Mouse (Mus musculus): Measurements from ENCODE around the gene Ssr1. TPM values are rescaled to one million over a fixed set of nuclear protein-coding genes. Genes with fewer than 3 reads are reported as not detected.

Gene Ssr1
- polyA plus RNA-seq, 1 experiment, result 10.5 TPM

DNA sequence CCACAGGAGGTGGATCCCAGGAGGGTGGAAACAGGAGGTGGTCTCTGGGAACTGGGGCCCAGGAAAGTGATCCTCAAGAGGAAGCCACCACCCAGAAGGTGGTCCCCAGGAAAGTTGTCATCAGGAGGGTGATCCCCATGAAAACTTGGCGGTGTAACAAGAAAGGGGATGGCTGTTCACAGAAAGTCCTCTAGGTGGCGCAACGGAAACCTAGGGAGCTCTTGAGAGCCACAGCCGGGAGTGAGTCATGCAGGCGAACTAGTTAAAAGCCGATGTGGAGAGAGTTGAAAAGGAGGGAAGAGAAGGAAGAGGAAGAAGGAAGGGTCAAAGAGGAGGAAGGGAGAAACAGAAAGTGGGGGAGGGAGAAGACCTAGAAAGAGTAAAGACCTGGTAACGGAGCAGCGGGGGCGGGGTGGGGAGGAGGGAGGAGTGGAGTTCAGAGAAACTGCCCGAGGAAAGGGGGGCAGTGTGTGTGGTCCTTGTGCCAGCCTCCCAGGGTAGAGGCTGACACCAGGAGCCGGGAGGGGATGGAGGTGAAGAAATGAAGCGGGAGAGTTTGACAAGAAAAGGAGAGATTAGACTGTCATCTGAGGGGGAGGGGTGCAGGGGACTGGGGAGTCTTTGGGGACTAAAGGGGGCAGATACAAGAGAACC, 30.5 kb downstream of the Ssr1 start:
- no peak overlapping the region for H3K27ac ChIP-seq (ENCODE audit: insufficient read depth, low read depth, low read length)
- no peaks in the 10 kb centered on the region for H3K36me3 ChIP-seq (ENCODE audit: control insufficient read depth, insufficient read depth, low read length)
- WGBS, result 3% methylated on average over 12 of the region's 12 CpGs
- H3K27me3 ChIP-seq (replicated peaks; ENCODE audit: control insufficient read depth, insufficient read depth, low read length), result no peaks in the 10 kb centered on the region
- peak; percentile 78 for DNase-seq
- no peaks in the 10 kb centered on the region for H3K4me1 ChIP-seq (ENCODE audit: control insufficient read depth, insufficient read depth, low read length)
- peak overlapping the region; percentile 37 for H3K4me3 ChIP-seq (ENCODE audit: insufficient read depth, low read depth, low read length)
- TF ChIP-seq CTCF (conservative IDR thresholded peaks at IDR 0.05; ENCODE audit: insufficient read depth, insufficient read length, low read depth, low read length) (peak; percentile 77), POLR2A (IDR thresholded peaks at IDR 0.05; ENCODE audit: low read depth, low read length) (no peak)

DNA sequence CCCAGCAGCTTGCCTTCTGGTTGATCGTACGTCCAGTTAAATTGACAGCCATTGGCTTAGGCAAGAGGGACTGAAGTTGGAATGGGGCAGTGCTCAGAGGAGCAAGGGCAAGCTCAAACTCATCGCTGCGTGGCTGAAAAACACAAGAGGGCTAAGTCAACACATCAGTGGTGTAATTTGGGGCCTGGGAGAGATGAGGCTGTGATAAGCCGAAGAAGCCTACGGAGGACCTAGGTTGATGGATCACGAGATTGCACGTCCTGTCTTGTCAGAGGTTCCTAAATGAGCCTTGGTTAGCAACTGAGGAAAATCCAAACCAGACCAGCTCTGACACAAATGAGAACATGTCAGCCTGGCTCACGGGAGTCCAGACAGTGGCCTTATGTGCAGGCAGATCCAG, 31.5 kb downstream of the Ssr1 start:
- Histone ChIP-seq H3K36me3 (ENCODE audit: control insufficient read depth, insufficient read depth, low read length) (no peaks in the 10 kb centered on the region), H3K4me1 (ENCODE audit: control insufficient read depth, insufficient read depth, low read length) (no peaks in the 10 kb centered on the region), H3K27ac (ENCODE audit: insufficient read depth, low read depth, low read length) (no peak overlapping the region), H3K4me3 (ENCODE audit: insufficient read depth, low read depth, low read length) (no peak overlapping the region), H3K27me3 (replicated peaks; ENCODE audit: control insufficient read depth, insufficient read depth, low read length) (no peaks in the 10 kb centered on the region)
- DNase-seq, result no peak
- WGBS, result 91% methylated on average over 9 of the region's 9 CpGs
- no peak for TF ChIP-seq POLR2A (IDR thresholded peaks at IDR 0.05; ENCODE audit: low read depth, low read length)
- TF ChIP-seq CTCF (conservative IDR thresholded peaks at IDR 0.05; ENCODE audit: insufficient read depth, insufficient read length, low read depth, low read length), result no peak

GRCm38 (mm10) chr13:37959936-37960335, 34.1 kb downstream of the Ssr1 start:
- Histone ChIP-seq H3K27ac (ENCODE audit: insufficient read depth, low read depth, low read length) (no peak overlapping the region), H3K4me3 (ENCODE audit: insufficient read depth, low read depth, low read length) (no peak overlapping the region), H3K27me3 (replicated peaks; ENCODE audit: control insufficient read depth, insufficient read depth, low read length) (no peaks in the 10 kb centered on the region), H3K4me1 (ENCODE audit: control insufficient read depth, insufficient read depth, low read length) (no peaks in the 10 kb centered on the region), H3K36me3 (ENCODE audit: control insufficient read depth, insufficient read depth, low read length) (no peaks in the 10 kb centered on the region)
- no peak for TF ChIP-seq POLR2A (IDR thresholded peaks at IDR 0.05; ENCODE audit: low read depth, low read length)
- TF ChIP-seq CTCF (conservative IDR thresholded peaks at IDR 0.05; ENCODE audit: insufficient read depth, insufficient read length, low read depth, low read length), result no peak
- no peak for DNase-seq
- 69% methylated on average over 7 of the region's 7 CpGs for WGBS

GRCm38 (mm10) chr13:37959239-37959907, 34.6 kb downstream of the Ssr1 start:
- TF ChIP-seq CTCF (conservative IDR thresholded peaks at IDR 0.05; ENCODE audit: insufficient read depth, insufficient read length, low read depth, low read length) (no peak), POLR2A (IDR thresholded peaks at IDR 0.05; ENCODE audit: low read depth, low read length) (no peak)
- no peaks in the 10 kb centered on the region for H3K4me1 ChIP-seq (ENCODE audit: control insufficient read depth, insufficient read depth, low read length)
- no peak overlapping the region for H3K4me3 ChIP-seq (ENCODE audit: insufficient read depth, low read depth, low read length)
- H3K36me3 ChIP-seq (ENCODE audit: control insufficient read depth, insufficient read depth, low read length), result no peaks in the 10 kb centered on the region
- H3K27me3 ChIP-seq (replicated peaks; ENCODE audit: control insufficient read depth, insufficient read depth, low read length), result no peaks in the 10 kb centered on the region
- DNase-seq, result peak; percentile 52
- WGBS, result 69% methylated on average over 15 of the region's 15 CpGs
- no peak overlapping the region for H3K27ac ChIP-seq (ENCODE audit: insufficient read depth, low read depth, low read length)

GRCm38 (mm10) chr13:37958498-37959238, 35.3 kb downstream of the Ssr1 start:
- TF ChIP-seq CTCF (conservative IDR thresholded peaks at IDR 0.05; ENCODE audit: insufficient read depth, insufficient read length, low read depth, low read length) (no peak), POLR2A (IDR thresholded peaks at IDR 0.05; ENCODE audit: low read depth, low read length) (no peak)
- H3K27ac ChIP-seq (ENCODE audit: insufficient read depth, low read depth, low read length), result no peak overlapping the region
- no peak for DNase-seq

DNA sequence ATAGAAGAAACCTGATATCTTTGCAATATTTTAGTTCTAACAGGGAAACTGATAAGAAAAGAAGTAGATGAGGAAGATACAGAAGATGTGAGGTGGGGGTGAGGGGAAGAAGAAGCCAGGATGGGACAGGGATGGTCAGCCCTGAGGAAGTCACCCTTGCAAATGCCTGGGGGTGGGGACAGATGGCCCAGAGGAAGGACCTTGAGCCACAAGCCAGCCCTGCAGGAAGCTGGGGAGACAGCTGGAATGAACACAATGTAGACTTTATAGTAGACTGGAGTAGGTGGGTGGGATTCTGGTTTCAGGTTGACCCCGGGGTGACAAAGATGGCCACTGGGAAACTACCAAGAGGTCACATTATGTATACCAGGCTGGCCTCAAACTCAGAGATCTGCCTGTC, 39.7 kb downstream of the Ssr1 start:
- DNase-seq, result no peak

More at GRCm38 (mm10) chr13:37958498-37959238, 35.3 kb downstream of the Ssr1 start:
- Histone ChIP-seq H3K4me3 (ENCODE audit: insufficient read depth, low read depth, low read length) (no peak overlapping the region), H3K27me3 (replicated peaks; ENCODE audit: control insufficient read depth, insufficient read depth, low read length) (no peaks in the 10 kb centered on the region), H3K4me1 (ENCODE audit: control insufficient read depth, insufficient read depth, low read length) (no peaks in the 10 kb centered on the region), H3K36me3 (ENCODE audit: control insufficient read depth, insufficient read depth, low read length) (no peaks in the 10 kb centered on the region)
- 87% methylated on average over 18 of the region's 18 CpGs for WGBS

GRCm38 (mm10) chr13:37952981-37953380, 41.0 kb downstream of the Ssr1 start:
- peaks cover 5% of the 10 kb centered on the region for H3K36me3 ChIP-seq (ENCODE audit: control insufficient read depth, insufficient read depth, low read length)
- H3K4me1 ChIP-seq (ENCODE audit: control insufficient read depth, insufficient read depth, low read length), result no peaks in the 10 kb centered on the region
- no peak overlapping the region for H3K27ac ChIP-seq (ENCODE audit: insufficient read depth, low read depth, low read length)
- WGBS, result 74% methylated on average over 6 of the region's 6 CpGs
- no peak overlapping the region for H3K4me3 ChIP-seq (ENCODE audit: insufficient read depth, low read depth, low read length)
- no peak for DNase-seq
- no peaks in the 10 kb centered on the region for H3K27me3 ChIP-seq (replicated peaks; ENCODE audit: control insufficient read depth, insufficient read depth, low read length)
- TF ChIP-seq CTCF (conservative IDR thresholded peaks at IDR 0.05; ENCODE audit: insufficient read depth, insufficient read length, low read depth, low read length) (no peak), POLR2A (IDR thresholded peaks at IDR 0.05; ENCODE audit: low read depth, low read length) (no peak)

More for the DNA sequence above, 39.7 kb downstream of the Ssr1 start:
- H3K36me3 ChIP-seq (ENCODE audit: control insufficient read depth, insufficient read depth, low read length), result no peaks in the 10 kb centered on the region; the same call in none of the 2 replicates
- no peak overlapping the region for H3K27ac ChIP-seq (ENCODE audit: insufficient read depth, low read depth, low read length)
- 76% methylated on average over 1 of the region's 1 CpGs for WGBS
- H3K4me3 ChIP-seq (ENCODE audit: insufficient read depth, low read depth, low read length), result no peak overlapping the region
- no peaks in the 10 kb centered on the region for H3K4me1 ChIP-seq (ENCODE audit: control insufficient read depth, insufficient read depth, low read length)
- H3K27me3 ChIP-seq (replicated peaks; ENCODE audit: control insufficient read depth, insufficient read depth, low read length), result no peaks in the 10 kb centered on the region
- TF ChIP-seq POLR2A (IDR thresholded peaks at IDR 0.05; ENCODE audit: low read depth, low read length), result no peak
- no peak for TF ChIP-seq CTCF (conservative IDR thresholded peaks at IDR 0.05; ENCODE audit: insufficient read depth, insufficient read length, low read depth, low read length)

Measured in kidney, adult 2 months (tissue).